Mouse (Mus musculus) forebrain, embryonic 11.5 days (tissue): Measurements from ENCODE around the gene Rbx1. TPM values are rescaled to one million over a fixed set of nuclear protein-coding genes. Genes with fewer than 3 reads are reported as not detected.

Source experiments
- ATAC-seq: fragments of 200-750 bp; cut with Nextera tagmentation; replicated peaks from 2 replicates; pipeline ENCODE4 v1.8.0; 2017; ENCODE audit warnings: moderate TSS enrichment; ENCODE audit not compliant: low FRiP score
- DNase-seq: peaks from one replicate; pipeline ENCODE4 v3.0.0-alpha.2; 2017; ENCODE audit warnings: low spot score
- H3K27ac ChIP-seq: fragments of 300-500 bp; sonication (generic); 2 replicates; pipeline ENCODE4 v1.5.1; 2014; ENCODE audit warnings: low read depth, low read length
- H3K27me3 ChIP-seq: fragments of 300-500 bp; sonication (generic); 2 replicates; pipeline ENCODE4 v1.6.1; 2014; ENCODE audit warnings: mild to moderate bottlenecking, low read length, mixed read lengths; ENCODE audit not compliant: control insufficient read depth, insufficient read depth
- H3K36me3 ChIP-seq: fragments of 300-500 bp; sonication (generic); 2 replicates; pipeline ENCODE4 v1.6.1; 2014; ENCODE audit warnings: mild to moderate bottlenecking, low read length, moderate library complexity, mixed read lengths; ENCODE audit not compliant: control insufficient read depth, insufficient read depth
- H3K4me1 ChIP-seq: fragments of 300-500 bp; sonication (generic); replicated peaks from 2 replicates; pipeline ENCODE4 v1.6.1; 2014; ENCODE audit warnings: low read length, mixed read lengths; ENCODE audit not compliant: control insufficient read depth, insufficient read depth
- H3K4me2 ChIP-seq: fragments of 300-500 bp; sonication (generic); 2 replicates; pipeline ENCODE4 v1.6.1; 2014; ENCODE audit warnings: low read depth, mild to moderate bottlenecking, low read length, moderate library complexity, mixed read lengths; ENCODE audit not compliant: severe bottlenecking
- H3K4me3 ChIP-seq: fragments of 300-500 bp; sonication (generic); 2 replicates; pipeline ENCODE4 v1.5.1; 2014; ENCODE audit warnings: low read depth, low read length
- H3K9ac ChIP-seq: fragments of 300-500 bp; sonication (generic); 2 replicates; pipeline ENCODE4 v1.6.1; 2014; ENCODE audit warnings: low read length
- H3K9me3 ChIP-seq: fragments of 300-500 bp; sonication (generic); 2 replicates; pipeline ENCODE4 v1.6.1; 2016; ENCODE audit warnings: low read length, mixed read lengths; ENCODE audit not compliant: control insufficient read depth
- WGBS: fragments of 180-500 bp; shearing (Covaris S2); extraction: QIAGEN DNeasy Blood & Tissue Kit; methylation state at CpG from one replicate; pipeline ENCODE4 v1.1.7; 2014; 5-methylcytosine and 5-hydroxymethylcytosine counted together
- polyA plus RNA-seq: library from polyadenylated mRNA; unstranded; fragments of >200 nt; fragmentation: Nextera tagmentation; extraction: Ambion mirVana; gene quantifications from 2 replicates; pipeline ENCODE4 v1.2.1, GENCODE M21; 2014

Gene Rbx1
- polyA plus RNA-seq, 1 experiment from 2014 or later, result 536 TPM

- H3K36me3 ChIP-seq, result no peaks in the 10 kb centered on the region
- no peaks in the 10 kb centered on the region for H3K9me3 ChIP-seq
- no peaks in the 10 kb centered on the region for H3K27me3 ChIP-seq
- H3K9ac ChIP-seq, result no peak overlapping the region
- H3K4me1 ChIP-seq, result no peaks in the 10 kb centered on the region
- 92% methylated on average over 2 of the region's 2 CpGs for WGBS
- H3K27ac ChIP-seq, result no peak overlapping the region
- no peak overlapping the region for H3K4me3 ChIP-seq
- ATAC-seq, result no peak
- no peak overlapping the region for H3K4me2 ChIP-seq
- no peak for DNase-seq
Measured at GRCm38 (mm10) chr15:81503995-81504394, 37.9 kb downstream of the Rbx1 start.

DNA sequence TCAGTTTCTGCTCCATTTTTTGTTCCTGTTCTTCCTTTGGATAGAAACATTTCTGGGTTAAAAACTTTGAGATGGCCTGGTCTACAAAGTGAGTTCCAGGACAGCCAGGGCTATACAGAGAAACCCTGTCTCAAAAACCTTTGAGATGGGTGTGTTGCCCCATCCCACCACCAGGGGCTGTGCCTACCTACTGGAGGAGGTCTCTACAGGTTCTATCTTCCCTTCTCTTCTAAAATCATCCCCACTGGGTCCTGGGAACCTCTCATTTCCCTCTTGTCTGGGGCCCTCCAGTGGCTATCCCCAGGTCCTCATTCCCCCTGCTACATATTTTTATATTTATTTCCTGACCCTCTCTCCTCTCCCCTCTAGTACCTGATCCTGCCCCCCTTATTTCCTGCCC lies 41.1 kb downstream of the Rbx1 start:
- H3K4me1 ChIP-seq, result no peaks in the 10 kb centered on the region
- no peaks in the 10 kb centered on the region for H3K36me3 ChIP-seq
- no peak overlapping the region for H3K9ac ChIP-seq
- no peak for DNase-seq
- H3K4me2 ChIP-seq, result no peak overlapping the region
- no peak for ATAC-seq
- H3K9me3 ChIP-seq, result no peaks in the 10 kb centered on the region
- H3K4me3 ChIP-seq, result no peak overlapping the region
- no peaks in the 10 kb centered on the region for H3K27me3 ChIP-seq
- no peak overlapping the region for H3K27ac ChIP-seq

- Histone ChIP-seq H3K4me3 (no peak overlapping the region), H3K9ac (no peak overlapping the region), H3K4me1 (no peaks in the 10 kb centered on the region; the same call in 1 of the 2 replicates), H3K27me3 (no peaks in the 10 kb centered on the region), H3K4me2 (no peak overlapping the region), H3K27ac (no peak overlapping the region), H3K9me3 (no peaks in the 10 kb centered on the region), H3K36me3 (no peaks in the 10 kb centered on the region)
- no peak for DNase-seq
- 86% methylated on average over 4 of the region's 4 CpGs for WGBS
- ATAC-seq, result no peak
Measured at GRCm38 (mm10) chr15:81510621-81511020, 44.5 kb downstream of the Rbx1 start.

DNA sequence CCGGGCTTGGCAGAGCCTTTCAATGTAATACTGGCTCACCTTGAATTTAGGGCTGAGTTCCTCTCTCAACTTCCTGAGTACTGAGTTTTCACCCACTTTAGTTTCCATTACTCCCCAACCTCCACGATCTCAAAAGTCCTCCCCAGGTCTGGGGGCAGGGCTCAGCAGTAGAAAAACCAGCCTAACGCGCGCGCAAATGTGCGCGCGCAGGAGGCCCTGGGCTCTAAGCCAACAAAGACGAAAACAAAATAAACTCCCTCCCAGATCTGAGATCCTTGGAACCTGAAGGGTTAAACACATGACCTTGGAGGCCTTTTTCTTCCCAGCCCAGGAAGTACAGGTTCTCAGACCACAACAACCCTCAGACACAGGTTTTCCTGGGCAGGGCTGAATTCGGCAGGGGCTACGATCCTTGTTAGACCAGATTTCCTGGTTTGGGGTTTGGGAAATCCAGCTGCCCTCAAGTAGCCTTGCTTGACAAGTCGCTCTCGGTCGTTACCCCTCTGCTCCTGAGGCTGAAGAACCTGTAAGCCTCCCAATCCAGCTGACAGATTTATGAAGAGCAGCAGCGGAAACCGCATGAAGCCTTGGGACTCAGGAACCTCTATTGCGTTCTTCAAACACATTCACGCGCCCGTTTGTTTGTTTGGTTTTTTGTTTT lies 45.6 kb downstream of the Rbx1 start:
- Histone ChIP-seq H3K4me1 (no peaks in the 10 kb centered on the region; the same call in 1 of the 2 replicates), H3K9ac (no peak overlapping the region), H3K27ac (no peak overlapping the region), H3K4me2 (no peak overlapping the region), H3K9me3 (no peaks in the 10 kb centered on the region), H3K27me3 (no peaks in the 10 kb centered on the region), H3K36me3 (no peaks in the 10 kb centered on the region), H3K4me3 (no peak overlapping the region)
- WGBS, result 61% methylated on average over 21 of the region's 21 CpGs
- no peak for DNase-seq
- ATAC-seq, result no peak

GRCm38 (mm10) chr15:81514111-81514971 lies 48.2 kb downstream of the Rbx1 start:
- Histone ChIP-seq H3K4me2 (peak overlapping the region; percentile 47), H3K27me3 (no peaks in the 10 kb centered on the region), H3K9me3 (no peaks in the 10 kb centered on the region), H3K4me3 (peak overlapping the region; percentile 16), H3K27ac (no peak overlapping the region), H3K36me3 (no peaks in the 10 kb centered on the region), H3K9ac (peak overlapping the region; percentile 28), H3K4me1 (no peaks in the 10 kb centered on the region; the same call in 1 of the 2 replicates)
- ATAC-seq, result 0 out of 2 replicates have a peak, but pooled peaks have one; percentile 65
- 13% methylated on average over 18 of the region's 18 CpGs for WGBS
- DNase-seq, result peak; percentile 82

GRCm38 (mm10) chr15:81515221-81515620 lies 49.1 kb downstream of the Rbx1 start:
- no peaks in the 10 kb centered on the region for H3K27me3 ChIP-seq
- WGBS, result 82% methylated on average over 3 of the region's 3 CpGs
- no peak overlapping the region for H3K9ac ChIP-seq
- H3K27ac ChIP-seq, result no peak overlapping the region
- ATAC-seq, result no peak
- H3K9me3 ChIP-seq, result no peaks in the 10 kb centered on the region
- H3K4me2 ChIP-seq, result no peak overlapping the region
- no peak for DNase-seq
- no peaks in the 10 kb centered on the region; the same call in 1 of the 2 replicates for H3K4me1 ChIP-seq
- H3K4me3 ChIP-seq, result no peak overlapping the region
- H3K36me3 ChIP-seq, result no peaks in the 10 kb centered on the region

- no peak overlapping the region for H3K4me2 ChIP-seq
- no peak overlapping the region for H3K9ac ChIP-seq
- ATAC-seq (no peak), DNase-seq (no peak)
- peaks cover 6% of the 10 kb centered on the region for H3K4me1 ChIP-seq
- no peak overlapping the region for H3K27ac ChIP-seq
- no peaks in the 10 kb centered on the region for H3K36me3 ChIP-seq
- H3K9me3 ChIP-seq, result no peaks in the 10 kb centered on the region
- no peaks in the 10 kb centered on the region for H3K27me3 ChIP-seq
- no peak overlapping the region for H3K4me3 ChIP-seq
- WGBS, result 56% methylated on average over 6 of the region's 6 CpGs
Measured at GRCm38 (mm10) chr15:81518031-81518430, 51.9 kb downstream of the Rbx1 start.

DNA sequence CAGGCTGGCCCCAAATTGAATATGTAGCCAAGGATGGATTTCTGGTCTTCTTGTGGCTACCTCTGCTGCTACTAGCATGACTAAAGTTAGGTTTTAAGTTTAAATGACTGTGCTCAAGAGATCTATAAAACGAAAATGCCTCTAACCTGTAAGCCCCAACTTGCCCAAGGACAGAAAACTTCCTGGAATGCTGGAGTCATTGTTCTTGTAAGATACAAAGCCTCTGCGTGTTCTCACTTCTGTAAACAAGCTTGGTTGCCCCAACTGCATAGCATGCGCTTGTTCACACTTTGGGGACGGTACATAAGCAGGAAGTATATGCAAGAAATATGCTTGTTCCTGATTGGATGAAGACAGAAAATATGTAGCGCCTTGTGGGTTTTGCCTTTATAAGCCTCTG lies 52.7 kb downstream of the Rbx1 start:
- no peaks in the 10 kb centered on the region for H3K27me3 ChIP-seq
- DNase-seq, result no peak
- H3K4me1 ChIP-seq, result peaks cover 6% of the 10 kb centered on the region
- no peaks in the 10 kb centered on the region for H3K9me3 ChIP-seq
- no peak overlapping the region for H3K4me2 ChIP-seq
- no peak for ATAC-seq
- no peak overlapping the region for H3K4me3 ChIP-seq
- no peak overlapping the region for H3K27ac ChIP-seq
- no peaks in the 10 kb centered on the region for H3K36me3 ChIP-seq
- no peak overlapping the region for H3K9ac ChIP-seq
- WGBS, result 86% methylated on average over 5 of the region's 5 CpGs
